Mouse (Mus musculus) ES-E14 (cell line): ENCODE measurements around the gene Gpr107. TPM values are rescaled to one million over a fixed set of nuclear protein-coding genes. Genes with fewer than 3 reads are reported as not detected.
"Not testable (repeated sequence)": the region's sequence is repeated elsewhere in the genome, so short reads cannot be mapped to it uniquely, and the experiment has no call there.

Experiments used
- DNase-seq: peaks from one replicate; pipeline ENCODE4 v3.0.0-alpha.2; 2013; ENCODE audit warnings: low read depth, low spot score
- H3K27ac ChIP-seq: 2 replicates; pipeline ENCODE4 v1.5.1; 2012; ENCODE audit warnings: low read depth, mild to moderate bottlenecking, low read length, moderate library complexity, mixed read lengths; ENCODE audit not compliant: poor library complexity, insufficient read depth, severe bottlenecking
- H3K36me3 ChIP-seq: 2 replicates; pipeline ENCODE4 v1.6.1; 2012; ENCODE audit warnings: mild to moderate bottlenecking, low read length, moderate library complexity, mixed read lengths; ENCODE audit not compliant: control insufficient read depth, poor library complexity, insufficient read depth, severe bottlenecking
- H3K4me1 ChIP-seq, 2 experiments: fragments of 150-350 bp in 1 of 2; sonication (generic) in 1 of 2; 2 replicates each; pipeline ENCODE4 v1.6.1; 2012; ENCODE audit warnings: low read length in 2 of 2, mild to moderate bottlenecking in 1 of 2, mixed read lengths in 1 of 2; ENCODE audit not compliant: control insufficient read depth in 2 of 2, insufficient read depth in 2 of 2, poor library complexity in 1 of 2
- H3K4me3 ChIP-seq, 2 experiments: fragments of 150-350 bp in 1 of 2; sonication (generic) in 1 of 2; 2 replicates each; pipeline ENCODE4 v1.5.1; 2012; ENCODE audit warnings: low read length in 2 of 2, low read depth in 1 of 2, mild to moderate bottlenecking in 1 of 2, mixed read lengths in 1 of 2; ENCODE audit not compliant: insufficient read depth in 1 of 2, poor library complexity in 1 of 2, severe bottlenecking in 1 of 2
- H3K9ac ChIP-seq: 2 replicates; pipeline ENCODE4 v1.6.1; 2012; ENCODE audit warnings: low read depth, mild to moderate bottlenecking, low read length, mixed read lengths; ENCODE audit not compliant: poor library complexity, insufficient read depth, severe bottlenecking
- H3K9me3 ChIP-seq: fragments of 150-350 bp; sonication (generic); 2 replicates; pipeline ENCODE4 v1.6.1; 2012; ENCODE audit warnings: low read depth, mild to moderate bottlenecking, low read length; ENCODE audit not compliant: control insufficient read depth, insufficient read depth
- CHD2 ChIP-seq: IDR thresholded peaks from 2 replicates; pipeline ENCODE4 v1.6.1; 2014; ENCODE audit warnings: mild to moderate bottlenecking, low read depth, low read length, inconsistent platforms
- HCFC1 ChIP-seq: IDR thresholded peaks from 2 replicates; pipeline ENCODE4 v1.6.1; 2012; ENCODE audit warnings: low read length, inconsistent platforms, borderline replicate concordance; ENCODE audit not compliant: insufficient read depth
- MAFK ChIP-seq: IDR thresholded peaks from 2 replicates; pipeline ENCODE4 v1.6.1; 2014; ENCODE audit warnings: mild to moderate bottlenecking, low read depth, low read length, inconsistent platforms; ENCODE audit not compliant: insufficient read depth
- ZC3H11A ChIP-seq: IDR thresholded peaks from 2 replicates; pipeline ENCODE4 v1.6.1; 2012; ENCODE audit warnings: low read depth, mild to moderate bottlenecking, inconsistent platforms, low read length, borderline replicate concordance
- ZNF384 ChIP-seq: IDR thresholded peaks from 2 replicates; pipeline ENCODE4 v1.6.1; 2012; ENCODE audit warnings: low read depth, low read length, inconsistent platforms
- in situ Hi-C, 2 experiments: fragments of 600-800 bp; cut with MboI; formaldehyde crosslinking; loops; one replicate each; pipeline ENCODE4 v1.15.1; 2025; ENCODE audit warnings: low sequenced_read_pairs in 2 of 2, inconsistent platforms in 1 of 2; ENCODE audit not compliant: unreplicated experiment in 2 of 2
- total RNA-seq: library from RNA; depleted of rRNA; stranded (reverse); fragments of 300-350 nt; gene quantifications from 2 replicates; pipeline ENCODE4 v1.2.3, GENCODE M21; 2012

Gpr107 gene
- total RNA-seq, 1 experiment: 111 TPM

DNA sequence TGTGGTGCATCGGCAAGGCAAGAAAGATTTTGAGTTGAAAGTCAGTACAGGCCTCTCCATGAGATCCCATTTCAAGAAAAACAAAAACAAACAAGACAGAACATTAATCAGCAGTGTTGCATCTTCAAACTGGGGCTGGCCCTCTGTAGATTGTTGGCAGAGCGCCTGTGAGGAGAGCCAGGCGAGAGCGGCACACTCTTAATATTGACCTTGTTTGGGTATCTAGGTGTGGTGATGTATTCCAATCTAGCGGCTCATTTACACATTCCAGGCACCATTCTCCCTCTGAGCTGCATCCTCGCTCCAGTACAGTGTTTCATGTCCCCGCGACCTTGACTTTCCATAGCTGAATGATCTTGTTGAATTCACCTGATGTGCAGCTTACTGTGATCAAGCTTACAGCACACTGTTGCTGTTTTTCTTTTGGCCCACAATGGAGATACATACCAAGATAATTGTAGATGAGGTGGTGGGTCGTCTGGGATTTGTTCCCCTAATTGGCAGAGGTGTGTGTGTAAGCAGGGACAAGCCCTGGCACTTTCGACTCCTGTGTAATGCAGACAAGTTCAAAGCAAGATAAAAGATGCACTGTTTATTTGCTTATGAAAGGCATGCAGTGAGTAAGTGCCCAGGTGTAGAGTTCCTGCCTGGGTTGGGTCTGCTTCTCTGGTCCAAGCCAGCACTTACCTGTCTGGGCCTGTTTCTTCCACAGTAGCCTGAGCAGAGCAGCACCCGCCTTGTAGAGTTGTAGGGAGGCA lies 11.4 kb downstream of the Gpr107 start:
- DNase-seq: peak; percentile 93
- Histone ChIP-seq H3K9ac (peak overlapping the region; percentile 69), H3K4me3 (peak overlapping the region; percentile 6 to 49), H3K4me1 (peaks cover 26 to 30% of the 10 kb centered on the region in 2 experiments), H3K9me3 (no peaks in the 10 kb centered on the region), H3K27ac (peak overlapping the region; percentile 77), H3K36me3 (peaks cover 8% of the 10 kb centered on the region; the same call in 1 of the 2 replicates)
- in situ Hi-C loops: no loop called here
- TF ChIP-seq ZC3H11A (no peak), CHD2 (0 out of 2 replicates have a peak, but pooled peaks have one; percentile 35)

DNA sequence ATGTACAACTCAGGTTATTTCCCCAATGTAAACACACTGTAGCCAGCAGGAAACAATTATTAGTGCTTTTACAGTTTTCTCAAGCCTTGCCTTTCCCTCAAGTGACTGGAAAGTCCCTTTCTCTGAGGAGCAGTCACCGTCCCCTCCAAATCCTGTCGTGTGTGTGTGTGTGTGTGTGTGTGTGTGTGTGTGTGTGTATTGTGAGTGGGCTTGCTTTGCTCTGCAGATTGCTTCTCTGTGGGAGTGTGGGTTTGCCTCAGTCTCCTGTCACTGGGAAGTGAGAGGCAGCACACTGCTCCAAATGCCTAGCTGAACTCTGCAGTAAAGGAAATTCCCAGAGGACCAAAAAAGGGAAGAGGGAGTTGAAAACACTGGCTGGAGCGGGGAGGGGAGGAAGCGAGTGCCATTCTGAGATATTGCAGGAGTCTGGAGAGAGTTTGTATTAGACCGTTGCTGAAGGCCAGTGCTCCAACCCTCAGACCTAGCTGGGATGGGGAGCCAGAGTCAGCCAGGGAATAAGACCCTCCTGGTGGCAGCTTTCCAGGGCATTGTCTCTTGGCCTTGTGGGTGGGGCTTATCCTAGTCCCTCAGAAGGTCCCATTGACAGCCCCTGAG lies 12.8 kb downstream of the Gpr107 start:
- peak overlapping the region; percentile 77 for H3K27ac ChIP-seq
- H3K36me3 ChIP-seq: peaks cover 19% of the 10 kb centered on the region
- H3K9me3 ChIP-seq: no peaks in the 10 kb centered on the region
- H3K9ac ChIP-seq: peak overlapping the region; percentile 22; the same call in 1 of the 2 replicates
- TF ChIP-seq ZNF384 (no peak), ZC3H11A (no peak), MAFK (no peak), HCFC1 (no peak)
- H3K4me1 ChIP-seq: peaks cover 26 to 31% of the 10 kb centered on the region in 2 experiments
- H3K4me3 ChIP-seq: no peak overlapping the region
- in situ Hi-C loops: no loop called here
- DNase-seq: no peak

DNA sequence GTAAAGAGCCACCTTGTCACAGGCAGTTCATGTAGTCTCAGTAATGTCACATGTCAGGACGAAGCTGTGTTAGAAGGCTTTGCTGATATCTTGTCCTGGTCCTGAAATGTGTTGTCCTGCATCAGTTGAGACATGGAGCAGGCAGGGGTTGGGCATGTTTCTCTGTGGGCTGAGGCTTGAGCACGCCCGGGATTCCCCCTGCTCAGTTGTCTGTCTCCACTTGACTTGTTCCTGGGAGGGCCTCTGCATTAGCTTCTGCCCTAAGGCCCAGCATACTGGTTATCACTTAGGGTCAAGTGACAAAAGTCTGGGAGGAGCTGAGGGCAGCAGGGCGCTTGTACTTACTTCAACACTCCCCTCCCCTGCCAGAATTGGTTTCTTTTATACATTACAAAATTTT lies 13.4 kb downstream of the Gpr107 start:
- Histone ChIP-seq H3K4me3 (no peak overlapping the region), H3K9me3 (no peaks in the 10 kb centered on the region), H3K36me3 (peaks cover 22% of the 10 kb centered on the region), H3K9ac (no peak overlapping the region), H3K27ac (peak overlapping the region; percentile 77; the same call in 1 of the 2 replicates), H3K4me1 (peaks cover 26 to 29% of the 10 kb centered on the region in 2 experiments)
- TF ChIP-seq ZNF384 (no peak), MAFK (no peak), HCFC1 (no peak), CHD2 (no peak), ZC3H11A (no peak)
- in situ Hi-C loops: no loop called here
- DNase-seq: no peak

DNA sequence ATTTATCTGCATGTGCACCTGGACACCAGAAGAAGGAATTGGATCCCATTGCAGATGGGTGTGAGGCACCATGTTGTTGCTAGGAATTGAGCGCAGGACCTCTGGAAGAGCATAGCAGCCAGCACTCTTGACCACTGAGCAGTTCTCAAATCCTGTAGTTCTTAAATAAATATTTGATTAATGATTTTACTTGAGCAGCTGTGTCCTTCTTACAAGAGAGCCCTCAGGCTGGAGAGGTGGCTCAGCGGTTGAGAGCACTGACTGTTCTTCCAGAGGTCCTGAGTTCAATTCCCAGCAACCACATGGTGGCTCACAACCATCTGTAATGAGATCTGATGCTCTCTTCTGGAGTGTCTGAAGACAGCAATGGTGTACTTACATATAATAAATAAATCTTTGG lies 15.5 kb downstream of the Gpr107 start:
- in situ Hi-C loops, H3K9me3 ChIP-seq, H3K9ac ChIP-seq, H3K4me3 ChIP-seq, H3K27ac ChIP-seq, DNase-seq: not testable (repeated sequence)
- Histone ChIP-seq H3K36me3 (peaks cover 32% of the 10 kb centered on the region), H3K4me1 (peaks cover 20 to 27% of the 10 kb centered on the region in 2 experiments)

DNA sequence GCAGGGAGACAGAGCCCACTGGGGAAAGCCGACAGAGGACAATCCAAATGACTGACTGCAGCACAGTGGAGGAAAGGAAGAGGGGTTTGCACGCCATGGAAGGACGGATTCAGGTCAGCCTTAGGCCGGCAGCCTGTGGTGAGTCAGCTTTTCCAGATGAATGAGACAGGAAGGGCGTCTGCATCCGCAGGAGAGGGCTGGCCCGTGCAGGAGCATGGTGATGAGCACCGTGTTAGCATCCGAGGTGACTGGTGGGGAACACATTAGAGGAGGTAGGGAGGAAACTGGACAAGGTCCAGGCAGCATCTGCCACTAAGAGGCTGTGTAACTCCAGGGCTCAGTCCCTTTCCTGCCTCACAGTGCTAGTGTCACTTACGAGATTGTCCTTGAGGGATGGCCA lies 16.9 kb downstream of the Gpr107 start:
- no peaks in the 10 kb centered on the region for H3K9me3 ChIP-seq
- peak overlapping the region; percentile 48; the same call in 1 of the 2 replicates for H3K27ac ChIP-seq
- peak overlapping the region; percentile 49 for H3K9ac ChIP-seq
- H3K36me3 ChIP-seq: peaks cover 36% of the 10 kb centered on the region
- DNase-seq: no peak
- no peak overlapping the region for H3K4me3 ChIP-seq
- TF ChIP-seq CHD2: no peak
- TF ChIP-seq ZC3H11A: no peak
- no peak for TF ChIP-seq ZNF384
- peak; percentile 44; the same call in 1 of the 2 replicates for TF ChIP-seq MAFK
- in situ Hi-C loops: no loop called here
- peaks cover 12 to 26% of the 10 kb centered on the region in 2 experiments for H3K4me1 ChIP-seq
